Mouse (Mus musculus): ENCODE data around the gene Armc10. TPM values are rescaled to one million over a fixed set of nuclear protein-coding genes. Genes with fewer than 3 reads are reported as not detected.

Armc10 gene
- polyA plus RNA-seq, 1 experiment from 2014 or later = 54.4 TPM

- Histone ChIP-seq H3K4me3 (ENCODE audit: low read depth, low read length) (no peak overlapping the region), H3K36me3 (ENCODE audit: insufficient read depth) (peaks cover 15% of the 10 kb centered on the region; the same call in 1 of the 2 replicates), H3K9ac (no peak overlapping the region), H3K27ac (ENCODE audit: low read depth) (no peak overlapping the region), H3K4me1 (ENCODE audit: insufficient read depth) (no peaks in the 10 kb centered on the region), H3K9me3 (ENCODE audit: low read depth, low read length) (no peaks in the 10 kb centered on the region), H3K4me2 (no peak overlapping the region), H3K27me3 (ENCODE audit: insufficient read depth, low read length) (no peaks in the 10 kb centered on the region)
- no peak for ATAC-seq (ENCODE audit: insufficient read depth)
- TF ChIP-seq CTCF (IDR thresholded peaks at IDR 0.05; ENCODE audit: low read depth) = no peak
- no peak for DNase-seq
- 89% methylated on average over 6 of the region's 6 CpGs for WGBS
These were observed 32.3 kb downstream of the Armc10 start for GRCm38 (mm10) chr5:21677939-21678338.

DNA sequence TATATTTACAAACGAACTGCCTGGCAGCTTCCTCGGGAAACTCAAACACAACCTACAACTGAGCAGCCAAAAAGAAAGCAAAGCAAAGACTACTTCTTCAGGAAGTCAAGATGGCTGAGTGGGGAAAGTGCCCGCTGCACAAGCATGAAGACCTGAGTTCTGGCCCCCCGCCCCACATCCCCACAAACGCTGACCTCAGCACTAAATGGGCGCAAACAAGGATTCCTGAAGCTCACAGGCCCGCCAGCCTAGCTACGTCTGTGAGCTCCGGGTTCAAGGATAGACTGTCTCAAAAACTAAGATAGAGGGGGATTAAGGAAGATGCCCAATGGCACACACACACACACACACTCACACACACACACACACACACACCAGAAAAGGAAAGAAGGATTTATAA, 32.8 kb downstream of the Armc10 start:
- Histone ChIP-seq H3K4me1 (ENCODE audit: insufficient read depth) (no peaks in the 10 kb centered on the region), H3K27me3 (ENCODE audit: insufficient read depth, low read length) (no peaks in the 10 kb centered on the region), H3K4me3 (ENCODE audit: low read depth, low read length) (no peak overlapping the region), H3K9me3 (ENCODE audit: low read depth, low read length) (no peaks in the 10 kb centered on the region), H3K4me2 (no peak overlapping the region), H3K27ac (ENCODE audit: low read depth) (no peak overlapping the region), H3K9ac (no peak overlapping the region), H3K36me3 (ENCODE audit: insufficient read depth) (peaks cover 15% of the 10 kb centered on the region; the same call in 1 of the 2 replicates)
- 92% methylated on average over 9 of the region's 9 CpGs for WGBS
- DNase-seq = no peak
- no peak for TF ChIP-seq CTCF (IDR thresholded peaks at IDR 0.05; ENCODE audit: low read depth)
- no peak for ATAC-seq (ENCODE audit: insufficient read depth)

DNA sequence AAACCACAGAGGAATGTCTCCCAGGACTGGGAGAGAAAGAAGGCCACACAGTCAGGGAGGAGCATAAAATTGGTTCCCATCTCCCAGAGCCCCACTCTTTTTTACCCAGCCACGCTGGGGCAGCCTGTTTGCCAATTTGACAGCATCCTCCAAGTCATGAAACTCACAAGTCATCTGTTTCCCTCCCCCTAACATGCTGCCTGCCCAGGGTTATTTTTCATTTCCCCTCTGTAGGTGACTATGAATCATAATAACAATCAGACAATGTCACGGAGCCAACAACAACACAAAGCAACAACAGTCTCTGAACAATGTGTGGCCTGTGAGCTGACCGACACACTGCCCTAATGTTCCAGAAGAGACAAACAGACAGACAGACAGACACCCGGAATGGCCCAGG, 34.4 kb downstream of the Armc10 start:
- DNase-seq (no peak), ATAC-seq (ENCODE audit: insufficient read depth) (no peak)
- Histone ChIP-seq H3K27me3 (ENCODE audit: insufficient read depth, low read length) (no peaks in the 10 kb centered on the region), H3K4me3 (ENCODE audit: low read depth, low read length) (no peak overlapping the region), H3K4me2 (no peak overlapping the region), H3K9me3 (ENCODE audit: low read depth, low read length) (no peaks in the 10 kb centered on the region), H3K27ac (ENCODE audit: low read depth) (no peak overlapping the region), H3K4me1 (ENCODE audit: insufficient read depth) (no peaks in the 10 kb centered on the region), H3K36me3 (ENCODE audit: insufficient read depth) (peaks cover 10% of the 10 kb centered on the region; the same call in 1 of the 2 replicates), H3K9ac (no peak overlapping the region)
- WGBS = 73% methylated on average over 4 of the region's 4 CpGs
- no peak for TF ChIP-seq CTCF (IDR thresholded peaks at IDR 0.05; ENCODE audit: low read depth)

DNA sequence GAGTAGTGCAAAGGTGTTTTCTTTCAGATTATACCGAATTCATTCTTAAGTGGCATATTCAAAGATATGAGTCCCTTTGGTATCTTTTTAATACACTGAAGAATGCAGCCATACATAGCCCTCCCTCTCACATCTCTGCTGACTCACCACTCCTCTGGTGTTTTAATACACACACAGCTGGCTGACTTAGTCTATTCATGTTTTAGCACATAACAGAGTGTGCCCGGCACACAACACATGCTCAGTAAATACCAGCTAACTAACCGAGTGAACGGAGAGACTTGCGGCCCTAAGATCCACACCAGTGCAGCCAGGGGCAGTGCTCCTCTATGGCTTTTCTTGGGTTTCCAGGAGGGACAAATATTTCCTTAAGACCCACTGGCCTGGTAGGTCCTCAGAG, 35.3 kb downstream of the Armc10 start:
- Histone ChIP-seq H3K4me1 (ENCODE audit: insufficient read depth) (no peaks in the 10 kb centered on the region), H3K4me3 (ENCODE audit: low read depth, low read length) (no peak overlapping the region), H3K36me3 (ENCODE audit: insufficient read depth) (0 out of 2 replicates have a peak, but pooled peaks cover 2% of the 10 kb centered on the region), H3K9me3 (ENCODE audit: low read depth, low read length) (no peaks in the 10 kb centered on the region), H3K9ac (no peak overlapping the region), H3K27me3 (ENCODE audit: insufficient read depth, low read length) (no peaks in the 10 kb centered on the region), H3K27ac (ENCODE audit: low read depth) (no peak overlapping the region), H3K4me2 (no peak overlapping the region)
- DNase-seq = no peak
- WGBS = 80% methylated on average over 5 of the region's 5 CpGs
- ATAC-seq (ENCODE audit: insufficient read depth) = no peak
- TF ChIP-seq CTCF (IDR thresholded peaks at IDR 0.05; ENCODE audit: low read depth) = no peak

- Histone ChIP-seq H3K4me1 (ENCODE audit: insufficient read depth) (no peaks in the 10 kb centered on the region), H3K9ac (no peak overlapping the region), H3K4me3 (ENCODE audit: low read depth, low read length) (no peak overlapping the region), H3K27me3 (ENCODE audit: insufficient read depth, low read length) (no peaks in the 10 kb centered on the region), H3K4me2 (no peak overlapping the region), H3K36me3 (ENCODE audit: insufficient read depth) (0 out of 2 replicates have a peak, but pooled peaks cover 2% of the 10 kb centered on the region), H3K27ac (ENCODE audit: low read depth) (no peak overlapping the region), H3K9me3 (ENCODE audit: low read depth, low read length) (no peaks in the 10 kb centered on the region)
- no peak for DNase-seq
- TF ChIP-seq CTCF (IDR thresholded peaks at IDR 0.05; ENCODE audit: low read depth) = no peak
- WGBS = 91% methylated on average over 9 of the region's 9 CpGs
- no peak for ATAC-seq (ENCODE audit: insufficient read depth)
These were observed 38.2 kb downstream of the Armc10 start for GRCm38 (mm10) chr5:21683811-21684210.

GRCm38 (mm10) chr5:21685001-21685400, 39.4 kb downstream of the Armc10 start:
- H3K27me3 ChIP-seq (ENCODE audit: insufficient read depth, low read length) = no peaks in the 10 kb centered on the region
- no peak overlapping the region for H3K4me2 ChIP-seq
- H3K9ac ChIP-seq = no peak overlapping the region
- no peak overlapping the region for H3K4me3 ChIP-seq (ENCODE audit: low read depth, low read length)
- H3K9me3 ChIP-seq (ENCODE audit: low read depth, low read length) = no peaks in the 10 kb centered on the region
- no peak for TF ChIP-seq CTCF (IDR thresholded peaks at IDR 0.05; ENCODE audit: low read depth)
- ATAC-seq (ENCODE audit: insufficient read depth) = no peak
- 0 out of 2 replicates have a peak, but pooled peaks cover 2% of the 10 kb centered on the region for H3K36me3 ChIP-seq (ENCODE audit: insufficient read depth)
- 64% methylated on average over 10 of the region's 10 CpGs for WGBS
- H3K4me1 ChIP-seq (ENCODE audit: insufficient read depth) = no peaks in the 10 kb centered on the region
- no peak overlapping the region for H3K27ac ChIP-seq (ENCODE audit: low read depth)
- no peak for DNase-seq

GRCm38 (mm10) chr5:21687042-21687441, 41.4 kb downstream of the Armc10 start:
- Histone ChIP-seq H3K27me3 (ENCODE audit: insufficient read depth, low read length) (no peaks in the 10 kb centered on the region), H3K4me1 (ENCODE audit: insufficient read depth) (no peaks in the 10 kb centered on the region), H3K36me3 (ENCODE audit: insufficient read depth) (0 out of 2 replicates have a peak, but pooled peaks cover 2% of the 10 kb centered on the region), H3K27ac (ENCODE audit: low read depth) (no peak overlapping the region), H3K9ac (no peak overlapping the region), H3K4me3 (ENCODE audit: low read depth, low read length) (no peak overlapping the region), H3K9me3 (ENCODE audit: low read depth, low read length) (no peaks in the 10 kb centered on the region), H3K4me2 (no peak overlapping the region)
- no peak for TF ChIP-seq CTCF (IDR thresholded peaks at IDR 0.05; ENCODE audit: low read depth)
- no peak for DNase-seq
- ATAC-seq (ENCODE audit: insufficient read depth) = no peak
- 58% methylated on average over 4 of the region's 4 CpGs for WGBS

DNA sequence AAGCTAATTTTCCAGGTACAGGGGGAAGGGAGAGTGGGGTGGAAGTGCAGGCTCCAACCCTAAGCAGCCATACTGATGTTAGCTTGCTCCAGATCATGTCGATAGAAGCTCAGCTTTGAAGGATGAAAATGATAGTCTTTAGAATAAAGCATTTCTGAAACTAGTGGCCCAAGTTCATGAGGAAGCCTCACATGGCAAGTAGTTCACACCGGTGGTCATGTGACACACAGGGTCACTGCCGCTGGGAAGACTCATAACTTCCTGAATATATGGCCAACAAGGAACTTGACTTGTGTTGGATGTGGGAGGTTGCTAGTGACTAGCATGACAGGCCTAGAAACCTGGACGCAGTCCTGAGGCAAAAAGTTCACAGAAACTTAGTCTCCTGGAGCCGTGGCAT, 46.6 kb downstream of the Armc10 start:
- Histone ChIP-seq H3K9ac (no peak overlapping the region), H3K9me3 (ENCODE audit: low read depth, low read length) (no peaks in the 10 kb centered on the region), H3K36me3 (ENCODE audit: insufficient read depth) (no peaks in the 10 kb centered on the region), H3K4me1 (ENCODE audit: insufficient read depth) (no peaks in the 10 kb centered on the region), H3K27ac (ENCODE audit: low read depth) (no peak overlapping the region), H3K4me3 (ENCODE audit: low read depth, low read length) (no peak overlapping the region), H3K27me3 (ENCODE audit: insufficient read depth, low read length) (no peaks in the 10 kb centered on the region), H3K4me2 (no peak overlapping the region)
- DNase-seq (no peak), ATAC-seq (ENCODE audit: insufficient read depth) (no peak)
- no peak for TF ChIP-seq CTCF (IDR thresholded peaks at IDR 0.05; ENCODE audit: low read depth)
- WGBS = 92% methylated on average over 5 of the region's 5 CpGs

Data from lung, embryonic 14.5 days (tissue).